Mouse (Mus musculus): ENCODE measurements at regions not wholly inside any gene's neighbourhood (a gene's known extent, or its start where the extent isn't known, plus 50 kb on each side); places are given as distances from the start of the nearest gene placed in this dataset.

- no peak for TF ChIP-seq CTCF (conservative IDR thresholded peaks at IDR 0.05 in 1 of 2, IDR thresholded peaks at IDR 0.05 in 1 of 2; ENCODE audit: low read depth in 2 of 2, low read length in 2 of 2)
- no peak for TF ChIP-seq POLR2A (IDR thresholded peaks at IDR 0.05; ENCODE audit: low read depth, low read length)
- TF ChIP-seq JUND (conservative IDR thresholded peaks at IDR 0.05; ENCODE audit: low read depth, low read length), result no peak
- no peak for TF ChIP-seq TBP (conservative IDR thresholded peaks at IDR 0.05; ENCODE audit: low read depth, low read length)
- no peak for TF ChIP-seq MAX (IDR thresholded peaks at IDR 0.05; ENCODE audit: low read length)
- TF ChIP-seq NRF1 (IDR thresholded peaks at IDR 0.05; ENCODE audit: low read depth, low read length), result no peak
- TF ChIP-seq HCFC1 (IDR thresholded peaks at IDR 0.05; ENCODE audit: low read depth, low read length), result no peak
Measured at GRCm38 (mm10) chr2:159250065-159250464, 455.5 kb downstream of the Dhx35 start.
